Mouse (Mus musculus) gastrocnemius, postnatal 14 days (tissue): ENCODE measurements around the gene Gm33815. TPM values are rescaled to one million over a fixed set of nuclear protein-coding genes. Genes with fewer than 3 reads are reported as not detected.
"Not testable (repeated sequence)": the region's sequence is repeated elsewhere in the genome, so short reads cannot be mapped to it uniquely, and the experiment has no call there.

Source experiments
- DNase-seq: peaks from one replicate; pipeline ENCODE4 v3.0.0; 2021; ENCODE audit warnings: mixed read lengths
- intact Hi-C: fragments of 180-260 bp; cut with DNase I; formaldehyde crosslinking; loops from one replicate; pipeline ENCODE4 v1.15.1; 2025; ENCODE audit warnings: low total_unique reads
- long read RNA-seq, 2 experiments: library from polyadenylated mRNA; stranded (forward); transcript quantifications; one replicate each; pipeline ENCODE4 v2.0.0; 2021
- total RNA-seq, 2 experiments: library from RNA; stranded (reverse); gene quantifications; 2 replicates each; pipeline ENCODE4 v1.2.3; 2021

The Gm33815 gene
- total RNA-seq = not detected
- long read RNA-seq, experiment 1 = 0 reads
- long read RNA-seq, experiment 2 = 0 reads

GRCm38 (mm10) chrY:69320832-69321231 is at the start of gene Gm33815:
Gene Gm33815 (plus strand): TSS chrY:69321132.
- DNase-seq, intact Hi-C loops: not testable (repeated sequence)
